Mouse (Mus musculus): ENCODE measurements at regions not wholly inside any gene's neighbourhood (a gene's known extent, or its start where the extent isn't known, plus 50 kb on each side); places are given as distances from the start of the nearest gene placed in this dataset.

DNA sequence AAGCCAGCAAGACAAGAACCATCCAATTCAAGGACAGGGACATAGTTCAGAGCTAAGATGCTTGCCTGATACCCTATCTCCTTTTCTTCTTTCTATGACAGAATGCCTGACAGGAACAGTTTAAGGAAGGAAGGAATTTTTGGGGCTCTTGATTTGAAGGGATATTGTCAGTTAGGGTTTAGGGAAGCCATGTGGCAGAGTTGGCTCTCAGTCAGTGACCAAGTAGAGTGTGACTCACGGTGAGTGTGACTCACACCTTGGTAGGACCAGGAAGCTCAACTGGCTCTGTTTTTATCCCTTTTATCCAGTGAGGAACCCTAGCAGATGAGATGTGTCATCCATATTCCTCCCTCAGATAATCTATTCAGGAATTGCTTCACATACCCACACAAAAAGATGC is 224.6 kb downstream of the Gm11077 start:
- DNase-seq (no peak), ATAC-seq (ENCODE audit: insufficient read depth) (no peak)
- 61% methylated on average over 1 of the region's 1 CpGs for WGBS
- TF ChIP-seq CTCF (IDR thresholded peaks at IDR 0.05; ENCODE audit: low read depth) = no peak
- no peak overlapping the region for H3K9ac ChIP-seq
- H3K36me3 ChIP-seq (ENCODE audit: insufficient read depth) = no peaks in the 10 kb centered on the region
- no peak overlapping the region for H3K27ac ChIP-seq (ENCODE audit: low read depth)
- peaks cover 7% of the 10 kb centered on the region; the same call in 1 of the 2 replicates for H3K4me1 ChIP-seq (ENCODE audit: insufficient read depth)
- H3K4me3 ChIP-seq (ENCODE audit: low read depth, low read length) = no peak overlapping the region
- H3K4me2 ChIP-seq = no peak overlapping the region
- no peaks in the 10 kb centered on the region for H3K9me3 ChIP-seq (ENCODE audit: low read depth, low read length)
- no peaks in the 10 kb centered on the region for H3K27me3 ChIP-seq (ENCODE audit: insufficient read depth, low read length)

- H3K4me3 ChIP-seq (ENCODE audit: low read depth, low read length) = no peak overlapping the region
- DNase-seq = peak; percentile 57
Measured at GRCm38 (mm10) chr6:140955751-140956521, 226.9 kb downstream of the Gm11077 start.

GRCm38 (mm10) chr6:140956522-140956863 is 227.4 kb downstream of the Gm11077 start:
- no peak for TF ChIP-seq CTCF (IDR thresholded peaks at IDR 0.05; ENCODE audit: low read depth)
- Histone ChIP-seq H3K9me3 (ENCODE audit: low read depth, low read length) (no peaks in the 10 kb centered on the region), H3K9ac (no peak overlapping the region), H3K36me3 (ENCODE audit: insufficient read depth) (no peaks in the 10 kb centered on the region), H3K4me1 (ENCODE audit: insufficient read depth) (peaks cover 7% of the 10 kb centered on the region; the same call in 1 of the 2 replicates), H3K4me3 (ENCODE audit: low read depth, low read length) (no peak overlapping the region), H3K27ac (ENCODE audit: low read depth) (peak overlapping the region; percentile 66; the same call in 1 of the 2 replicates), H3K4me2 (no peak overlapping the region), H3K27me3 (ENCODE audit: insufficient read depth, low read length) (no peaks in the 10 kb centered on the region)
- DNase-seq = no peak
- peak; percentile 28; the same call in 1 of the 2 replicates for ATAC-seq (ENCODE audit: insufficient read depth)
- WGBS = 69% methylated on average over 4 of the region's 4 CpGs

More at GRCm38 (mm10) chr6:140955751-140956521, 226.9 kb downstream of the Gm11077 start:
- peak overlapping the region; percentile 66; the same call in 1 of the 2 replicates for H3K27ac ChIP-seq (ENCODE audit: low read depth)
- no peak overlapping the region for H3K9ac ChIP-seq
- no peaks in the 10 kb centered on the region for H3K9me3 ChIP-seq (ENCODE audit: low read depth, low read length)
- no peaks in the 10 kb centered on the region for H3K27me3 ChIP-seq (ENCODE audit: insufficient read depth, low read length)
- peak; percentile 69 for ATAC-seq (ENCODE audit: insufficient read depth)
- H3K36me3 ChIP-seq (ENCODE audit: insufficient read depth) = no peaks in the 10 kb centered on the region
- WGBS = 42% methylated on average over 13 of the region's 13 CpGs
- H3K4me1 ChIP-seq (ENCODE audit: insufficient read depth) = peaks cover 7% of the 10 kb centered on the region; the same call in 1 of the 2 replicates
- H3K4me2 ChIP-seq = no peak overlapping the region
- no peak for TF ChIP-seq CTCF (IDR thresholded peaks at IDR 0.05; ENCODE audit: low read depth)

DNA sequence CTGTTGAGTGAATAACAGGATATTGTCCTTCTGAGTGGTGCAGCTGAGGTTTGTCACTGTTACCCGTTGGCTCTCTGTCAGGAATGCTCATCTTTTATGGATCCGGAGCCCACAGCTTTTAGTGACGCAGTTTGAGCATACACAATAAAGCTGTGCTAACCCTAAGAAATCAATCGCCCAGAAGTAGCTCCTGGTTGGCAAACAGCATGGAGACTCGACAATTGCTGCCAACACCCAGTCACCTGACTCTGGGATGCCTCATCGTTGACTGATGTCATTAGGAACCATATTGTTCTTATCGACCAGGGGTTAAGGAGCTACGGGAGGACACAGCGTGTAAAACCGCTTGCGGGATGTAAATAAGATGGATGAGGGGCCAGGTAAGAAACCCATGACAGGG is 232.9 kb downstream of the Gm11077 start:
- DNase-seq (peak; percentile 51), ATAC-seq (ENCODE audit: insufficient read depth) (no peak)
- no peaks in the 10 kb centered on the region for H3K27me3 ChIP-seq (ENCODE audit: insufficient read depth, low read length)
- no peak overlapping the region for H3K4me2 ChIP-seq
- no peak overlapping the region for H3K9ac ChIP-seq
- H3K4me3 ChIP-seq (ENCODE audit: low read depth, low read length) = no peak overlapping the region
- no peaks in the 10 kb centered on the region for H3K36me3 ChIP-seq (ENCODE audit: insufficient read depth)
- H3K4me1 ChIP-seq (ENCODE audit: insufficient read depth) = no peaks in the 10 kb centered on the region
- H3K9me3 ChIP-seq (ENCODE audit: low read depth, low read length) = no peaks in the 10 kb centered on the region
- TF ChIP-seq CTCF (IDR thresholded peaks at IDR 0.05; ENCODE audit: low read depth) = no peak
- WGBS = 66% methylated on average over 11 of the region's 11 CpGs
- no peak overlapping the region for H3K27ac ChIP-seq (ENCODE audit: low read depth)

- Histone ChIP-seq H3K4me2 (no peak overlapping the region), H3K27me3 (ENCODE audit: insufficient read depth, low read length) (no peaks in the 10 kb centered on the region), H3K9ac (no peak overlapping the region), H3K4me1 (ENCODE audit: insufficient read depth) (no peaks in the 10 kb centered on the region), H3K36me3 (ENCODE audit: insufficient read depth) (no peaks in the 10 kb centered on the region), H3K9me3 (ENCODE audit: low read depth, low read length) (no peaks in the 10 kb centered on the region), H3K27ac (ENCODE audit: low read depth) (no peak overlapping the region), H3K4me3 (ENCODE audit: low read depth, low read length) (no peak overlapping the region)
- no peak for TF ChIP-seq CTCF (IDR thresholded peaks at IDR 0.05; ENCODE audit: low read depth)
- ATAC-seq (ENCODE audit: insufficient read depth) (no peak), DNase-seq (no peak)
- 67% methylated on average over 4 of the region's 4 CpGs for WGBS
Measured at GRCm38 (mm10) chr6:140962563-140962962, 233.5 kb downstream of the Gm11077 start.

GRCm38 (mm10) chr6:140973732-140974131 is 244.6 kb downstream of the Gm11077 start:
- 37% methylated on average over 6 of the region's 6 CpGs for whole genome bisulfite sequencing
- no peak overlapping the region for H3K4me3 ChIP-seq (ENCODE audit: low read depth, low read length)
- ATAC-seq (ENCODE audit: insufficient read depth) (no peak), DNase-seq (peak; percentile 28)
- no peak for TF ChIP-seq CTCF (IDR thresholded peaks at IDR 0.05; ENCODE audit: low read depth)
- no peaks in the 10 kb centered on the region for H3K9me3 ChIP-seq (ENCODE audit: low read depth, low read length)
- H3K4me2 ChIP-seq = no peak overlapping the region
- H3K4me1 ChIP-seq (ENCODE audit: insufficient read depth) = 0 out of 2 replicates have a peak, but pooled peaks cover 3% of the 10 kb centered on the region
- no peaks in the 10 kb centered on the region for H3K36me3 ChIP-seq (ENCODE audit: insufficient read depth)
- no peak overlapping the region for H3K27ac ChIP-seq (ENCODE audit: low read depth)
- H3K27me3 ChIP-seq (ENCODE audit: insufficient read depth, low read length) = no peaks in the 10 kb centered on the region
- H3K9ac ChIP-seq = no peak overlapping the region

DNA sequence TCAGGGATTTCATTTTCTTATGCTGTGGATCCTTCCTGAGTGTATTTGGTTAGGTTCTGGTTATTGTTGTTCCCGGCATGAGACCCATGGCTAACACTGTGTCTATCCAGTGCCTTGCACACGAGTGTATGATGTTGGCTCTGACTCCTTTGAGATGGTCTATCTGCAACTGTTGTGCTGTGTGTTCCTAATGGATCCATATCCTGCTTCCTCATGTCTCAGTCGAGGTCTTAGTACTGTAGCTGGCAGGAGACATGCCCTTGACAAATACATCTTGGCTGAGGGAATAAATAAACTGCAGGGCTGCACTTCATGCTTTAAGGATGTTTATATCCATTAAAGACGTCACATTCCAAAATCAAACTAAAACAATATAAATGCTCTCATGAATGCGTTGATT is 247.9 kb downstream of the Gm11077 start:
- DNase-seq = peak; percentile 36
- no peaks in the 10 kb centered on the region for H3K27me3 ChIP-seq (ENCODE audit: insufficient read depth, low read length)
- no peak for TF ChIP-seq CTCF (IDR thresholded peaks at IDR 0.05; ENCODE audit: low read depth)
- no peak overlapping the region for H3K9ac ChIP-seq
- H3K4me1 ChIP-seq (ENCODE audit: insufficient read depth) = 0 out of 2 replicates have a peak, but pooled peaks cover 3% of the 10 kb centered on the region
- ATAC-seq (ENCODE audit: insufficient read depth) = peak; percentile 66
- H3K4me3 ChIP-seq (ENCODE audit: low read depth, low read length) = no peak overlapping the region
- 39% methylated on average over 5 of the region's 5 CpGs for WGBS
- H3K9me3 ChIP-seq (ENCODE audit: low read depth, low read length) = no peaks in the 10 kb centered on the region
- H3K36me3 ChIP-seq (ENCODE audit: insufficient read depth) = no peaks in the 10 kb centered on the region
- H3K27ac ChIP-seq (ENCODE audit: low read depth) = no peak overlapping the region
- H3K4me2 ChIP-seq = no peak overlapping the region

All from lung, embryonic 14.5 days (tissue).